Mouse (Mus musculus) layer of hippocampus, postnatal 14 days (tissue): ENCODE results near the gene Tex52. TPM values are rescaled to one million over a fixed set of nuclear protein-coding genes. Genes with fewer than 3 reads are reported as not detected.
A peak's percentile ranks its signal among the peaks of the same experiment; 100 is the strongest.
"Not testable (repeated sequence)": the region's sequence is repeated elsewhere in the genome, so short reads cannot be mapped to it uniquely, and the experiment has no call there.

Experiments
- DNase-seq, 2 experiments: peaks; one replicate each; pipeline ENCODE4 v3.0.0; 2021 to 2022; ENCODE audit warnings: low spot score in 2 of 2, mixed read lengths in 1 of 2
- total RNA-seq, 2 experiments: library from RNA; stranded (reverse); gene quantifications; 2 replicates each; pipeline ENCODE4 v1.2.3; 2021

Tex52 gene
- total RNA-seq, 2 experiments from 2014 or later: 0.67 to 0.74 TPM

DNA sequence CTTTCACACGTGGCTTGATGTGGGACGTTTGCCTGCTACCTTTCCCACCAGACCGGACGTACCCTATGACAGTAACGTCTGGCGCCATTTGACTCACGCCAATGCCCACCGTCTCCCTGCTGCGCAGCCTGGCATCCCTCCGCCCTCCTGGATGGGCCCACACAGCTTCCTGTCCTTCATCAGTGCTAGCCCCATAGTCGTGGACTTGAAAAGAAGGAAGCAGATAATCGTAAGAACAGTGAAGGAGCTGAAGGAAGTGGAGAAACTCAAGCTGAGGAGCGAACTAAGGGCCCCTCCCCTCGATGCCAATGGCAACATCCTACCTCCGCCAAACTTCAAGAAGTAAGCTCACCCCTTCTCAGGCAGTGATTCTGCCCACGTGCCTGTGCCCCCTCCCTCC is 4.4 kb downstream of the Tex52 start:
- DNase-seq: no peak

DNA sequence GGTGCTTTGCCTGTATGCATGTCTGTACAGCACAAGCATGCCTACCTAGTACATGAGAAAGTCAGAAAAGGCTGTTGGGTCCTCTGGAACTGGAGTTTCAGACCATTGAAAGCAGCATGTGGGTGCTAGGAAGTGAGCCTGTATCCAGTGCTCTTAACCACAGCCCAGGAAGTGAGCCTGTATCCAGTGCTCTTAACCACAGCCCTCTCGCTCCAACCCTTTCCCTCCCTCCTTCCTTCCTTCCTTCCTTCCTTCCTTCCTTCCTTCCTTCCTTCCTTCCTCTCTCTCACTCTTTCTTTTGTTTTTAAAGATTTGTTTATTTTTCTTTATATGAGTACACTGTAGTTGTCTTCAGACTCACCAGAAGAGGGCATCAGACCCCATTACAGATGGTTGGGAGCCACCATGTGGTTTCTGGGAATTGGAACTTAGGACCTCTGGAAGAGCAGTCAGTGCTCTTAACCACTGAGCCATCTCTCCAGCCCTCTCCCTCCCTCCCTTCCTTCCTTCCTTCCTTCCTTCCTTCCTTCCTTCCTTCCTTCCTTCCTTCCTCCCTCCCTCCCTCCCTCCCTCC is 5.4 kb downstream of the Tex52 start:
- not testable (repeated sequence) for DNase-seq

DNA sequence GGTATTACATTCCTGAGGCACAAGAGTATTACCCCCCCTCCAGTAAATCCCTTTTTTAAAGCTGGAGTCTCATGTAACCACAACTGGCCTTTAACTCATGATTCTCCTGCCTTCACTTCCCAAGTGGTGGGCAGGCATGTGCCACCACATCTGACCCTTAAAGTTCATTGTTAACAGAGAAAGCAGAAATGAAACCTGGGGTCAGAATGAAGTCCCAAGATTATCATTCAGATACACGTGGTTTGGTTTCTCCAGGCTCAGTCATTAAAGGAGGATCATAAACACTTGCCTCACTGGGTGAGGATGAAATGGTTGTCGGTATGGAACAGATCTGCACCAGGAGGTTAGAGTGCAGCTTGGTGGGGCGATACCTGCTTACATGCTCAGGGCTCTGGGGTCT is 6.0 kb downstream of the Tex52 start:
- DNase-seq: no peak

DNA sequence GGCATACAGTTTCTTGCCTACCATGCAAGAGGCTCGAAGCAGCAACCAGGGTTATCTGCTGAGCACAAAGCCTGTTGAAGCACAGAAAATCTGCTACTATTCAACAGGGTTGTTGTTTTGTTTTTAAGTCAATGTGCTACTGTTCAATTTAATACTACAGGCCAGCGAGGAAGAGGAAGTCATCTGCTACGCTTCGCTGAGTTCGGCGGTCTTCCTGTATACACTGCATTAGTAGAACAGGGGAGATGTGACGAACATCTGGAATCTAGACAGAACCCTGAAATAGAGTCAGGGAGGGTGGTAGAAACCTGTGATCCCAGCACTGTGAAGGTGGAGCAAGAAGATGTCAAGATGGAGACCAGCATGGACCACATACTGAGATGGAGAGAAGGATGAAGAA is 8.5 kb downstream of the Tex52 start:
- DNase-seq: no peak

DNA sequence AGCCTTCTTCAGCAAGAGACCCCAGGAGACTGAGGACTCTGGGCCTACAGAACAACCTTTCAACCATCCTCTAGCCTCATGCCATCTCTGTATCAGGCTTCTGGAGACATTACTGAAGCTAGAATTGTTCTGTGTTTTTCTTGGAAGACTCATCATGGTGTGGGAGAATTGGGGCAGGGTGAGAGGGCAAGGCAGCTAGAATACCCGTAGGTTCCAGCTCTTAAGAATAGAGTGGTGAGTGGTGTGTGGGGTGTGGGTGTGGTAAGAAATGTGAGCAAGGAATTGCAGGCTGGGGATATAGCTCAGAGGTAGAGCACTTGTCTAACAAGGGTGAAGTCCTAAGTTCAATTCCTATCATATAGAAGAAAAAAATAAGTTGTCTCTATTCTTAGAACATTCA is 9.8 kb downstream of the Tex52 start:
- DNase-seq: no peak

DNA sequence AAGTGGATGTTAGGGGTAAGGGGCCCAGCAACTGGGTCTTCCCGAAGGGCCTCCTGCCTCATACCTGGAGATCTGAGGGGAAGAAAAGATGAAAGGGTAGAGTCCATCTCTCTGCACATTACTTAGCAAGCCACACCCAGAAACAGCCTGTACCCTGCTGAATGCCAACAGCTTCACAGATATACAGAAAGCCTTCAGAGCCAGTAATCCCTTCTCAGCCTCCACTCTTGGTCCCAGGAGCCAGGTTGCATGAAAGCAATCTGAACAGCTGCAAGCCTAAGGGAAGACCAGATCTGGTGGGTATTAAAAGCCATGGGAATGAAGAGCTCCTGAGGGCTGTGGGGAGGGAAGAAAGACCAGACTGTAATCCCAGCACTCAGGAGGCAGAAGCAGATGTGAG is 13.9 kb downstream of the Tex52 start:
- no peak for DNase-seq

DNA sequence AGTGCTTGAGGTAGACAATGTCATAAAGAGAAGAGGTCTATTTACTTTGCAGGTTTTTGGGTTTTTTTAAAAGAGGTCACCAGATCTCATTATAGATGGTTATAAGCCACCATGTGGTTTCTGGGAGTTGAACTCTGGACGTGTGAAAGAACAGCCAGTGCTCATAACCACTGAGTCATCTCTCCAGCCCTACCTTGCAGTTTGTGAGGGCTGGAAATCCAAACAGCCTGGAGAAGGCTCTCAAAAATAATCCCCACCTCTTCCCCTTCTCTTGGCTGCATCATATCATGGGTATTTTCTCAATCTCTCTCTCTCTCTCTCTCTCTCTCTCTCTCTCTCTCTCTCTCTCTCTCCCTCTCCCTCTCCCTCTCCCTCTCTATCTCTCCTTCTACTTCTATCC is 15.4 kb downstream of the Tex52 start:
- DNase-seq: no peak

DNA sequence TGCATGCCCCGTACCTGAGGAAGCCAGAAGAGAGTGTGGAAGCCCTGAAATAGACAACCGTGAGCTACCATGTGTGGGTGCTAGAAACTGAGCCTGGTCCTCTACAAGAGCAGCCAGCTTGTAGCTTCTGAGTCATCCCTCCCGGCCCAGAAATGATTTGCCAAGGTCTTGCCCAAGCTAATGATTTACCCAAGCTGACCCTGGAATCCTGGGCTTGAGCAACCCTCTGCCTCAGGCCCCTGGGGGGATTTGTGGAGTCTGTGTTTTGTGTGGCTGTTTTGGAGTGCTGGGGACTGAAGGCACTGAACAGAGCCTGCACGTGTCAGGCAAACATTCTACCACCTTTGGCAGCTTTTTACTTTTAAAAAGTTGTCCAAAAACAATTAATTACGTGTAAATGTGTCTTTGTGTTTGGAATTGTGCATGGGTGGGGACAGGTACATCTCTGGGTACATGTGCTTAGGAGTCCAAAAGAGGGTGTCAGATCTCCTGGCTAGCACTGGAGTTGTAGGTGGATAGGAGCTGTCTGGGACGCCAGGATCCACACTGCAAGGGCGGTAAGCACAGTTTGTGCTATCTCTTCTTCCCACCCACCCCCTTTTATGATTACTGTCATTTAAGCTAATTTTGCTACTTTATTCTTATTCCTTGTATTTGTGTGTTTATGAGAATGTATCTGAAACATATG is 22.5 kb downstream of the Tex52 start:
- no peak for DNase-seq

DNA sequence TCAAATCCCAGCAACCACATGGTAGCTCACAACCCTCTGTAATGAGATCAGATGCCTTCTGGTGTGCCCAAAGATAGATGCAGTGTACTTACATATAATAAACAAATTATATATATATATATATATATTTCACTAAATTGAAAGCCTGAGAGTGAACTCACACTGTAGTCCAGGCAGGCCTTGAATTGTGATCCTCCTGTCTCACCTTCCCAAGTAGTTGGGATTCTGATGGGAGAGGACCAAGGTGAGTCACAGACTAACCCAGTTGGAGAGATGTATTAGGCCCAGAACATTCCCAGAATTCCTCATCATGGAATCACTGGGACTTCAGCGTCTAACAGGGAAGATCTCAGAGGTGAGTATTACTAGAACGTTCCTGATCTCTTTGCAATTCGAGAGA is 23.7 kb downstream of the Tex52 start, which contains the start of gene Nrip2:
Nrip2 (plus strand) TSS at position 301 of the 400 bp plus-strand sequence.
- no peak for DNase-seq

DNA sequence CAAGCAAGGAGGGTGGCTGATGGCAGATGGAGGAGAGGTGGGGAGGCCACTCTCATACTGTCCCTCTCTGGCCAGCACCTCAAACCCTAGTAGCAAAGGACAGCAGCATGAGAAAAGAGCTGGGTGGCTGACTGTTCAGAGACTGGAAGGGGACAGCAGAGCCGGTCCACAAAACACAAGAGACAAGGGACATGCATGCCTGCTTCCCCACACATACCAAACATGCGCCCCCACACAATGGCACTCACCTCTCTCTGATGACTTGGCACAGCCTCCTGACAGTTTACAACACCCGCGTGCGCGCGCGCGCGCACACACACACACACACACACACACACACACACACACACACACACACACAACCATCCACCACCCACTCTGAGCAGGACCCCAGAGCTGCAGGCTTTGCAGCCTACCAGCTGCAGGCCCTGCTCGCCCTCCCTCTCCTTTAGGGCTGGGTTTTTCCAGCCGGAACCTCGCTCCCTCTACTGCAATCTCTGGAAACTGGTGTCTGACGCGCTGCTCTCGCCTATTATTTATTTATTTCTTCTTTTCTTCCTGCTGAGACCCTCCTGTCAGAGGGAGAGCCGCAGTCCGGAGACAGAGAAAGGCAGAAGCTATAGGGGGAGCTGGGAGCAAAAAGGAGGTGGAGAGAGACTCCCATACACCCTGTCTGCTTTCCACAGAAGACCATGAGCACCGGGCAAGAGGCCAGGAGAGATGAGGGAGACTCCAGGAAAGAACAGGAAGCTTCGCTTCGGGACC is 24.3 kb downstream of the Tex52 start:
- DNase-seq: peak in 1 of 2 experiments; percentile 41

DNA sequence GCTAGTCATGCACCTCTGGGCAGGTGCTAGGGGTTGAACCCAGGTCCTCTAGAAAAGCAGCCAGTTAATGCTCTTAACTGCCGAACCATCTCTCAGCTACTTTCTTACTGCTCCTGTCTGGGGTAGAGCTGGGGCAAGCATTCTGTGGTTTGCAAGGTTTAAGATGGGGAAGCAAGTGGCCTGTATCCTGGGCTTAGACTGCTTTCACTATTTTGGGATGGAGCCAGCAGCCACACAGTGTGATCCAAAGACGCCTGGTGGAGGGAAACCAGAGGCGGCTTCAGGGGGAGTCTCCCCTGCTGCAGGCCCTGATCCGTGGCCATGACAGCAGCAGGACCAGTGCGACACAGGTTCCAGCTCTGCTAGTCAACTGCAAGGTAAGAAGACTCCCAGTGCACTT is 29.5 kb downstream of the Tex52 start:
- no peak for DNase-seq

DNA sequence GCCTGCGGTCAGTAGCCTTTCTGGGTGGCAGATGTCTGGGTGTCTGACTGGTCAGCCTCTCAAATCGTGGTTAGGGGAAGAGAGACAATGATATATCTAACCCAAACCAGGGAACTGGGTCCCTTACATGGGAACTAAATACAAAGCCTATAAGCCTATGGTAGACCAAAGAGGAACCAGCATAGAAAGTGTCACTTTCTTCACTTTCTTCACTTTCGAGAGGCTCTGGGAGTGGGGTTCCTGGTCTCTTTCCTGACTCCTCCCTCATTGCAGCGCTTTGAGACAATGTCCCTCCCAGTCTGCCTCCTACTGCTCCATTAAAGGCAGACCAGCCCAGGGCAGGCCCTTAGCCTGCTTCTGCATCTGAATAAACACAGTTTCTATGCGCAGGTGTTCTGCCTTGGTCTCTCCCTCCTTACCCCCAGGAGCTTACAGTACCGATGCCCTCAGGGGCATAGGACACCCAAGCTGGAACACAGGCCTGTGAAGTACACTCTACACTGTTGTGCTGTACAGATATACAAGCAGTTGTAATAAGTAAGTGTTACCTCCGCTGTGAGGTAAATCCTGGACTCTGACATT is 33.4 kb downstream of the Tex52 start:
- no peak for DNase-seq

DNA sequence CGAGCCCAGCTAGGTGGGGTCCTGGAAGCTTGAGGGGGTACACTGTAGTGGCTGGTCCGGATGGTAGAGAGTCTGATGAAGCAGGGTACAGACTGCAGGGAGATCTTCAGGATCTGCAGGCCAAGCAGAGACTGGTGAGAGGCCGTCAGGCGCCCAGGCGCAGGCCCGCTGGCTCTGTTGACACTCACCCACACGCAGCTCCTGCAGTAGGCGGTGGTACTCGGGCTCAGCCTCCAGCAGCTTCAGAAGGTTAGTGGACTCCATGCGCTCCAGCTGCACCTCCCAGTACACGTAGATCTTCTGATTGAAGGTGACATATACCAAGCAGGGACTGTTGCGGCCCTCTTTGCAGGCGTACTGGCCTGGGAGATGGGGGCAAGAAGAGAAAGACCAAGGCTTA is 35.0 kb downstream of the Tex52 start:
- no peak for DNase-seq

DNA sequence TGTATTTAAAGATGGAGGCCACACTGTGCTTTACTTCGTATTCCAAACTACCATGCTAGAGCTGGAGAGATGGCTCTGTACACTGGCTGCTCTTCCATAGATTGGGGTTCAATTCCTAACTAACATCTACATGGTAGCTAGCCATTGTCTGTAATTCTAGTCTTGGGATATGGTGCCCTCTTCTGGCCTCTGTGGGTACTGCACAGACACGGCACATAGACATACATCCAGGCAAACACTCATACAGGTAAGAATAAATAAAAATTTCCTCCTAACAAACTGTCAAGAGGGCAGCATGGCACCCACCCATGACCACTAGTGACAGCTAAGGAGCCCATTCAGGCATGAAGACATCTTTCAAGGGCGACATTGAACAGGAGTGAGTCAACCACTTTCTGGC is 35.9 kb downstream of the Tex52 start:
- DNase-seq: peak; percentile 79 to 84

DNA sequence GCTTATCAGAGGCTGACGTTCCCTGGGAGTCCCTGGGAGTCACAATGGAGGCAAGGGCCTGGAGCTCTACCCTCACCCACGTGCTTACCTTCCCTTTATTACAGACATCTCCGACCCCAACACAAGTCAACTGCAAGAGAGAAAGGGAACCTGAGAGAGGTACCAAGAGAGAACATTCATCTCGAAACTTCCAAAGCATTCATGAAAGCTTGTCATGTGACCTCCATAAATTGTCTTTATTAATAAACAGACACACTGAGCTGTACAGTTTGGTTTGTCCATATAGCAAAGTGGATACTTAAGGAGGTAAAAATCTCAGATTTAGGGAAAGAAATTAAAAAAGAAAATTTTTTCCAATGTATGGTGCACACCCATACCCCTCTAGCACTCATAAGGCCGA is 40.9 kb downstream of the Tex52 start:
- DNase-seq: no peak

DNA sequence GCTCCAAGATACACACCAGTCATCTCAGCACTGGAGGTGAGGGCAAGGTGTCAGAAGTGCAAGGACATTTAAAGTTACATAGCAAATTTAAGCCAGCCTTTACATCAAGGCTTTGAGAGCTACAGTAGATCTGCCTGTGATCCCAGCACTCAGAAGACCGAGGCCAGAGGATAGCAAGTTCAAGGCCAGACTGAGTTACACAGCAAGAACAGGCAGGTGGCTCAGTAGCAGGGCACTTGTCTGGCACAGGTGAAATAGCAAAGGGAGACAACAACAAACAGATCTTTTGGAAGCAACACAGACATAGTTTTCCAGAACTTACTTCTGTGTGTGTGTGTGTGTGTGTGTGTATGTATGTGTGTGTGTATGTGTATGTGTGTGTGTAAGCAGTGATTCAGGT is 42.8 kb downstream of the Tex52 start:
- no peak for DNase-seq

DNA sequence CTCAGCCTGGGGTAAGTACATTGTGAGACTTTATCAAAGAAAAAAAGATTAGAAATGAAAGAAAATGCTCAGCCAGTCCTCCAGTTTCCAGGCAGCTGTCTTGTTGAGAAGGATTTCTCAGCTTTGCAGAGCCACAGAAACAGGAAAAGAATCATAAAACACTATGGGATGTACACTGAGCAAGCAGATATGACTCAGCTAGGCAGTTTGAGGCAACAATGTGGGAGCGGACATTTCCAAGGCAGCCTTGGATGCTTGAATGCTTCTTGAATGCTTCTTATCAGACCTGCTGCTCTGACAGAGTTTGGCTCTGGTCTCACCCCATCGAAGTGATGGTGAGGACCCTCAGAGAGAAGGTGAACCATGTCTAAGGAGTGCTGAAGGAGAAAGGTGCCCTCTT is 45.8 kb downstream of the Tex52 start:
- DNase-seq: no peak

DNA sequence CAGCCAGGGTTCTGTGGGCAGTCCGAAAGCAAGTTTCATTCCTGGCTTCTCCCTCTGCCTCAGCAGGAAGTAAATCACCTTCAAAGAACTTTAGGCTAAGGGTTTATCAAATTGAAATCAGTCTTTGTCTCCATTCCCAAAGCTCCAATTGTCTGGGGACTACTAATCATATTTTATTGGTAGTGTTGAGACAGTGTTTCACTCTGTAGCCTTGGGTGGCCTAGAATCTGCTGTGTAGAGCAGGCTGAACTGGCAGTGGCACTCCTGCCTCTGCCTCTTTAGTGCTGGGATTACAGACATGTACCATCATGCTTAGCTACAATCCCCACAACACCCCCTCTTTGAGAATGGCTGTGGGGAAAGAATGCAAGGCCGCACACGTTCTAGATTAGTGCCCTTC is 46.2 kb downstream of the Tex52 start:
- DNase-seq: no peak

DNA sequence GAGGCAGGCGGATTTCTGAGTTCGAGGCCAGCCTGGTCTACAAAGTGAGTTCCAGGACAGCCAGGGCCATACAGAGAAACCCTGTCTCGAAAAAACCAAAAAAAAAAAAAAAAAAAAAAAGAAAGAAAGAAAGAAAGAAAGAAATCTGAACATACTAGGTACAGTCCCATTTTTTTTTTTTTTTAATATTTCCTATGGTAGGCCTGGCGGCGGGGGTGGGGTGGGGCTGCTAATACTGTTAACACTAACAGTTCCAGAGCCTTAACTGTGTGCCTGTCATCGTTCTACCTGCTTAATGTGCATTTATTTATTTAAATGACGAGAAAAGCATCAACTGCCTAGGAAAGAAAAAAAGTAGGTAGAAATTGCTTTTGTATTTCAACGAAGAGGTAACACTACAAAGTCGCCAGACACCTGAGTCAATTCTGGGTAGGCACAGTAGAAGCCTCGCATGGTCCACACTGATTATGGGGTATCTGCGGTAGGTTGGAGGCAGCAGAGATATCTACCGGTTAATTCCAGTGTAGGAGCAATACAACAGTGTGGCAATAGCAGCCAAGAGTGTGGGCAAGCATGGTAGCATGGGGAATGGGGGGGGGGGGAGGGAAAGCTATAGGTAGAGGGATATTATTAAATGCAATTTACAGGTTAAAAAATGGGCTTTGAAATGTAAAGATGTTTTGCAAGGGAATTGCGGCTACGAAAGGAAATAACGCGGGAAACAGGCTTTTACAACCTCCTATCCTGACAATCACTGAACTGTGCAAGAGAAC is 48.4 kb downstream of the Tex52 start:
- no peak for DNase-seq

DNA sequence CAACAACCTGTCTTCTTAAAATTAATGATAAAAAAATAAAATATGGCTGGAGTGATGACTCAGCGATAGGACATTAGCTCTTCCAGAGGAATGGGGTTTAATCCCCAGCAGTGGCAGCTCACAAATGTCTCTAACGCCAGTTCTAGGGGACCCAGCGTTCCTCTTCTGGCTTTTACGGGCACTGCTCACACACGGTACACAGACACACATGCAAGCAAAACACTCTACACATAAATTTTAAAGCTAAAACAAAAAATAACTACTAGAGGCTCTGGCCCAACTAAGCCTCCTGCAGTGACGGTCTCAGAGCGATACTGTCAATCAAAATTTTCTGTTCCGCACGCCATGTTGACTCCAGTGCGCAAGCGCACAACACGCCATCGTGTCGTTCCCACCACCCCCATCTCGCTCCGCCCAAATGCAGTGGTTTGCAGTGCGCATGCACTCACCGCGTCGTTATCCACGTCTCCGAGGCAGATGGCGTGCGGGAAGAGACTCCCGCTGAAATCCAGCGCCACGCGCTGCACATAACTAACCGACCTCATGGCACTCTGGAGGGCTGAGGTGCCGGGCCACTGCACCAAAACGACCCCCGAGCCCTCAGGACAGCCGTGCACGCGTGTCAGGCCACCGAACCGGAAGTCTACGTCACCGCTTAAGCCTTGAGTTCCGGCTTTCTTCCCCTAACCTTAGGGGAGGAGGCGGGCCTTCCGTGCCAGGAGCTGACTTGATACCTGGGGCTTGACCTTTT is 49.2 kb downstream of the Tex52 start, which contains the start of gene Itfg2:
Itfg2 (minus strand) TSS at position 663 of the 751 bp plus-strand sequence.
- DNase-seq: peak; percentile 97 to 98

DNA sequence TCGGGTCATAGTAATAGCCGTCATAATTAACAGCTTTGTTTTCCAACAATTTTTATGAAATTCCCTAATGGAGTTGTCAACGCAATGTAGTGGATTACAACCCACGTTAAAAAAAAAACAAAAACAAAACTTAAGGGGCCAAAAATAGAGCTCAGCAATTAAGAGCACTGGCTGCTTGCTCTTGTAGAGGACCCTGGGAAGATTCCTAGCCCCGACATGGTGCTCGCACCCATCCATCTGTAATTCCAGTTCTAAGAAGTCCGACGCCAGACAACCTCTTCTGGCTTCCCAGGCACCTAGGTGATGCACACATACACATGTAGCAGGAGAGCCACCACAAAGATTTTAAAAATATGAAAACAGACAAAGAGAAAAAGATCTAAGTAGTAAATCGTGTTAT is 49.8 kb downstream of the Tex52 start:
- no peak for DNase-seq
